Mouse (Mus musculus) cerebellum, adult 9-10 months (tissue): ENCODE data around the gene Cdca3.
"Not testable (repeated sequence)": the region's sequence is repeated elsewhere in the genome, so short reads cannot be mapped to it uniquely, and the experiment has no call there.

Source experiments
- DNase-seq: peaks from one replicate; pipeline ENCODE4 v3.0.0; 2022

Cdca3 gene

GRCm38 (mm10) chr6:124828868-124829798 is at the start of gene Cdca3, which contains the start of gene Usp5:
Cdca3 (plus strand) TSS chr6:124829547.
Usp5 (minus strand) TSS chr6:124829484.
- peak; percentile 100 for DNase-seq

- DNase-seq, result no peak
These were observed 49.3 kb upstream of the Cdca3 start for GRCm38 (mm10) chr6:124779984-124780416.

DNA sequence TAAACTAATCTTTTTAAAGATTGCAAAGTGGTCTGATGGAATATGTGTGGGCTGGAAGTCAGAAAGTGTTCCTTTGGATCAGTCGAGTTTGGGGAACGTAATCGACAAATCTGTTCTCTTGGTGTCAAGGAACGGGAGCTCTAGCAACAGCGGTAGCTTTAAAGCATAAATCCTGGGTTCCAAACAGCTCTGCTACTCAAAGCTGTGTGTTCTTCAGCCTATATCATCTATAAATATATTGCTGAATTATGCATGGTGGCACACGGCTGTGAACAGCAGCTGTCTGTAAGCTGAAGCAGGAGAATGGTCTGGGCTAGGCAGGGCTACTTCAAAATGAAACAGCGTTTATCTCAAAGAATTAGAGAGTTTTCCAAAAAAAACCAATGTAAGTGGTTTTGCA is 48.4 kb upstream of the Cdca3 start:
- DNase-seq, result no peak

- no peak for DNase-seq
These were observed 46.9 kb upstream of the Cdca3 start for GRCm38 (mm10) chr6:124782436-124782835.

GRCm38 (mm10) chr6:124786756-124787420 is 42.5 kb upstream of the Cdca3 start:
- DNase-seq, result peak; percentile 95

GRCm38 (mm10) chr6:124787722-124788121 is 41.6 kb upstream of the Cdca3 start:
- DNase-seq, result no peak

DNA sequence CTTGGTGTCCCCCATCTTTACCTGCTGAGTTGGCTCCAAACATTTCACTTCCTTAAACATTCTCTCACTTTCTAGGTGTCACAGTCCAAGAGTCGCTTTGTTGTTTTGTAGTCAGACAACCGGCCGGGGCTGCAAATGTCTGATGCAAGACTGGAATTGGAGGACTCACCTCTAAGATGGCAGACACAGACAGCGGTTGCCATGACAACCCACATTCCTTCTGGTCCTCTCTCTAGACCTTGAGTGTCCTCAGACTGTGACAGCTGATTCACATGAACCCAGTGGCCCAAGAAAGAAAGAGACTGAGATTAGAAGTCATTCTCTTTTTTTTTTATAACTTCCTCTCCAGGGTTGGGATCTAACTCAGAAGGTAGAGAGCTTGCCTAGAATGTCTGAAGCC is 39.8 kb upstream of the Cdca3 start:
- no peak for DNase-seq

DNA sequence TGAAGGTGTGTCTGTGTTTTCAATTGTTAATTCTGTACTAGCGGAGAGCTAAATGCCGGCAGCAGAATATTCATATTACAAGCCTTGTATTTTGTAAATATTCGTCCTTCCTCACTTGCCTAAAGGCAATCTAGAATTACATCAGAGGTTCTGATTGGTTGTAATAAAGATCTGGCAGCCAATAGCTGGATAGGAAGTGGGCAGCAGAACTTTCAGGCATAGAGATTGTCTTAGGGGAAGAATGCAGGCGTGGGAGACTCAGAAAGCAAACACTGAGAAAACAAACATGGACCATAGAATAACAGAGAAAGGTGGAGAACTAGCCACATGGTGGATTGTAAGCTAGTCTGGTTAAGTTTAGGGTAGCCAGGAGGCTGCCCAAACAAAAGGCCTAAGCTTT is 39.2 kb upstream of the Cdca3 start:
- no peak for DNase-seq

- no peak for DNase-seq
These were observed 37.4 kb upstream of the Cdca3 start for GRCm38 (mm10) chr6:124791911-124792310.

DNA sequence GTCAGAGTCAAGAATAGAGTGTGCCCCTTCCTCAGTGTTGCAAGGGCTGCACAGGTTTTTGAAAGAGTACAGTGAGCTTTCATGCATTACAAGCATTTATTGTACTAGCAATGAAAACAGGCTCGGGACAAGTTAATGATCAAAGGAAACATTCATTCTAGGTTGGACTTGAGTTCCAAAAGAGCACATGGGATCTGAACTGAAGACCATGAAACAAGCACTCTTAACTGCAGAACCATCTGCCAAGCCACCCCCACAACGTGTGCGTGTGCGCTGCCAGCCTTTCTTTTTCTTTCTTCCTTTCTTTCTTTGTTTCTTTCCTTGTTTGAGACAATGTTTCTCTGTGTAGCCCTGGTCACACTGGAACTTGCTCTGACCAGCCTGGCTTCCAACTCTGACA is 33.6 kb upstream of the Cdca3 start:
- DNase-seq, result no peak

- no peak for DNase-seq
These were observed 33.1 kb upstream of the Cdca3 start for GRCm38 (mm10) chr6:124796200-124796599.

- not testable (repeated sequence) for DNase-seq
These were observed 26.9 kb upstream of the Cdca3 start for GRCm38 (mm10) chr6:124802400-124802799.

GRCm38 (mm10) chr6:124803061-124803460 is 26.3 kb upstream of the Cdca3 start:
- DNase-seq, result no peak

- DNase-seq, result not testable (repeated sequence)
These were observed 25.7 kb upstream of the Cdca3 start for GRCm38 (mm10) chr6:124803691-124804090.

DNA sequence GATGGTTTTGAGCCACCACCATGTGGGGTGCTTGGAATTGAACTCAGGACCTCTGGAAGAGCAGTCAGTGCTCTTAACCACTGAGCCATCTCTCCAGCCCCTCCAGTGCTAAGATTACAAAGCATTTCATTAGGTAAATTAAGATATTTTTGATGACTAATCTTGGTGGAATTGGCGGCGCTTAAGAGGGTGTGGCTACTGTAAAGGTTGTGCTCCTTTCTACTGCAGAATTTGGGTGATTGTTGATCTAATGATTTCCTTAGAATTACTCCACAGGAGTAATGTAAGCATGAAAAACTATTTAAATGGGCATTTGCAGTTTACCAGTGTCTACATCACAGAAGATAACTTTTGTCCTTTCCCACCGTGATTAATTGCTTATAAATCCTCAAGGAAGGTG is 25.0 kb upstream of the Cdca3 start:
- DNase-seq, result no peak

GRCm38 (mm10) chr6:124805341-124806321 is 23.7 kb upstream of the Cdca3 start:
- DNase-seq, result peak; percentile 93

DNA sequence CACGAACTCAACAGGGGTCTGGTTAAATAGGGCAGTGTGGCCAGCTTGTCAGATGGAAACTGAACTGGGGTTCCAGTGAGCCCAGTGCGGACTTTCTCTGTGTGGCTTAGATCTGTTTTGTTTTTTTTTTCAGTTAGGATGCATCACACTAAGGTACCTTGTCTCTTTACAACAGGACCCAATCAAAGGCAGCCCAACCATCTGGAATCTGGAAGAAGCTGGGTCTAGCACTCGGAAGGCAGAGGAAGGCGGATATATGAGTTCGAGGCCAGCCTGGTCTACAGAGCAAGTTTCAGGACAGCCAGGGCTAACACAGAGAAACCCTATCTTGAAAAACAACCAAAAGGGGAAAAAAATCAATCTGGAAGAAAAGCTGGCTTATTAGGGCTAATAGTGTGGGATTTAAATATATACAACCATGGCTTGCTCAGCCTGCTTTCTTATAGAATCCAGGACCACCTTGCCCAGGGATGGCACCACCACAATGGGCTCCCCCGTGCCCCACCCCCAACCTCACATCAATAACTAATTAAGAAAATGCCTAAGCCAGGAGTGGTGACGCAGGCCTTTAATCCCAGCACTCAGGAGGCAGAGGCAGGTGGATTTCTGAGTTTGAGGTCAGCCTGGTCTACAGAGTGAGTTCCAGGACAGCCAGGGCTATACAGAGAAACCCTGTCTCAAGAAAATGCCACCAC is 22.8 kb upstream of the Cdca3 start:
- DNase-seq, result no peak

DNA sequence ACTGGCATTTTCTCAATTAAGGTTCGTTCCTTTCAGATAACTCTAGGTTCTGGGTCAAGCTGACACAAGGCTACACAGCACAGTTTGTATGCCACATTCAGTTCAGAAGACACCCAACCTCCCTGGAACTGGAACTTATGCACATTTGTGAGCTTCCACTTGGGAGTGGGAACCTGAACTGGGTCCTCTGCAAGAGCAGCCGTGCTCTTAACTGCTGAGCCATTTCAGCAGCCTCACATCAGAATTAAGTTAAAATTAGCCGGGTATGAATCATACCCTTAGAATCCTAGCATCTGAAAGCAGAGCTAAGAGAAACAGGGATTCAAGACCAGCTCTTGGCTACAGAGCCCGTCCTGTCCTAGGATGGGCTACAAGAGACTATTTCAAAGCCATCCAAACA is 22.0 kb upstream of the Cdca3 start:
- DNase-seq, result no peak

GRCm38 (mm10) chr6:124807986-124808357 is 21.4 kb upstream of the Cdca3 start:
- no peak for DNase-seq

DNA sequence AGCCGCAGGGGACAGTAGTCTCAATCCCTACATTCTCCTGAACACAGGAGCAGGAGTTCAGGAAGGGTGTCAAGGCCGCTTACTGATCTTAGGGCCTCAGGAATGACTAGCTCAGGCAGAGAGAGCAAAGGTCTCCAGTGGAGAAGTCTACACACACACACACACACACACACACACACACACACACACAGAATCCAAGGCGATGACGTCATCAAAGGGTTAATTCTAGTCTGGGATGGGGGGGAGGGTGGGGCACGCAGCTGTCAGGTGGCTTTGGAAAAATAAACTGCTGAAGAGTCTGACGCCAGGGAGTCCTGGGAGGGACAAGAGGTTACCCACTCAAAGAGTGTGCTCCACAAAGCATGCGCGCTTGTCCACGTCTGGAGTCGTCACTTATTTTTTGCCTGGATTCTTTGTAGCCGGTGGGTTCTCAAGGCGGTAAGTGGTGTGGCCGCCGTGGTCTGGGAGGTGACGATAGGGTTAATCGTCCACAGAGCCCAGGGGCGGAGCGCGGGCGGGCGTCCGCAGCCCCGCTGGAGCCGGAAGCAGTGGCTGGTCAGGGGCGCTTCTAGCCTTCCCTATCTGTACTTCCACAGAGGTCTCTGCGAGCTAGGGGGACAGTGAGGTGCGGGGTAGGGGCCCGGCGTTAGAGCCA is 20.9 kb upstream of the Cdca3 start, which contains the start of gene Spsb2:
Spsb2 (plus strand) TSS at position 304 of the 655 bp plus-strand sequence.
- DNase-seq, result peak; percentile 68

DNA sequence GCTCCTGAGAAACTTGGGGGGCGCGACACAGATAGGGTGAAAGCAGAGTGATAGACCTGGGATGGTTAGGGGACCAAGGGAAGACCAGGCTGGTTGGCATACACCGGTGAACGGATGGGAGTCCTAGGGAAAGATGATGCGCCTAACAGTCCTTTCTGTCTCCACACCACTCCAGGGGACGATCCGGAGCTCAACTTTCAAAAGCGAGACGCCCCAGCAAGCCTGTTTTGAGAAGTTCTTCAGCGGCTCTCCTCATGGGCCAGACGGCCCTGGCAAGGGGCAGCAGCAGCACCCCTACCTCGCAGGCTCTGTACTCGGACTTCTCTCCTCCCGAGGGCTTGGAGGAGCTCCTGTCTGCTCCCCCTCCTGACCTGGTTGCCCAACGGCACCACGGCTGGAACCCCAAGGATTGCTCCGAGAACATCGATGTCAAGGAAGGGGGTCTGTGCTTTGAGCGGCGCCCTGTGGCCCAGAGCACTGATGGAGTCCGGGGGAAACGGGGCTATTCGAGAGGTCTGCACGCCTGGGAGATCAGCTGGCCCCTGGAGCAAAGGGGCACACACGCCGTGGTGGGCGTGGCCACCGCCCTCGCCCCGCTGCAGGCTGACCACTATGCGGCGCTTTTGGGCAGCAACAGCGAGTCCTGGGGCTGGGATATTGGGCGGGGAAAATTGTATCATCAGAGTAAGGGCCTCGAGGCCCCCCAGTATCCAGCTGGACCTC is 20.1 kb upstream of the Cdca3 start:
- peak; percentile 90 for DNase-seq
